Mouse (Mus musculus): ENCODE data around the gene Acp7. TPM values are rescaled to one million over a fixed set of nuclear protein-coding genes. Genes with fewer than 3 reads are reported as not detected.
"Not testable (repeated sequence)": the region's sequence is repeated elsewhere in the genome, so short reads cannot be mapped to it uniquely, and the experiment has no call there.

The Acp7 gene
- polyA plus RNA-seq (2015; fragmentation: Nextera tagmentation; extraction: Ambion mirVana): not detected in 2 replicates

DNA sequence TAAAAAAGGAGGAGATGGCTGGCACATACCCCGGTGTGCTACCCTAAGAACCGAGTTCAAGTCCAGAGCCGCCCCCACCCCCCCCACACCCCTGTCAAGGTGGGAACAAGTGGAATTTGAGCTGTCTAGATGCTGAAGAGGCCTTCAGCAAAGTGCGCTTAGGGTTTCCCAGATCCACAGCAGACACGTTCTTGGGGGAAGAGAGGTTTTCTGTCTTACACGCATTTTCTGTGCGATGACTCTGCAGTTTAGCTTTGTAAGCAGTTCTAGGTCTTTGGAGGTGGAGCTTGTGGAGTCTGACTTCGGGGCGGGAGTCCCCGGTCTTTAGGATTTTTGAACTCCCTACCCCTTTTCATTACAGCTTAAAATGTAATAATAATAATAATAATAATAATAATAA, at the start of gene Acp7:
Gene Acp7, minus strand, starts transcription at position 260 of the 400 bp plus-strand sequence.
- Histone ChIP-seq H3K4me2 (ENCODE audit: low read length) (peak within 1 kb of the TSS; percentile 38), H3K4me3 (replicated peaks; ENCODE audit: low read length) (peak within 1 kb of the TSS; percentile 27), H3K9me3 (ENCODE audit: control insufficient read depth, low read length) (0 out of 2 replicates have a peak, but pooled peaks cover 2% of the 10 kb centered on the region), H3K27ac (ENCODE audit: low read length) (no peak within 1 kb of the TSS), H3K4me1 (replicated peaks; ENCODE audit: control insufficient read depth, insufficient read depth, low read length) (peaks cover 9% of the 10 kb centered on the region; the same call in 1 of the 2 replicates), H3K9ac (replicated peaks; ENCODE audit: low read depth, low read length) (peak within 1 kb of the TSS; percentile 19; the same call in 1 of the 2 replicates), H3K27me3 (replicated peaks; ENCODE audit: control insufficient read depth, insufficient read depth, low read length) (peaks cover 25% of the 10 kb centered on the region), H3K36me3 (ENCODE audit: control insufficient read depth, insufficient read depth) (no peaks in the 10 kb centered on the region)
- 33% methylated on average over 10 of the region's 10 CpGs for whole genome bisulfite sequencing
- no peak for ATAC-seq

GRCm38 (mm10) chr7:28677624-28678023, 46.5 kb upstream of the Acp7 start:
- ATAC-seq: no peak
- no peaks in the 10 kb centered on the region for H3K9me3 ChIP-seq (ENCODE audit: control insufficient read depth, low read length)
- WGBS: 89% methylated on average over 8 of the region's 8 CpGs
- no peaks in the 10 kb centered on the region for H3K4me1 ChIP-seq (replicated peaks; ENCODE audit: control insufficient read depth, insufficient read depth, low read length)
- H3K27ac ChIP-seq (ENCODE audit: low read length): no peak overlapping the region
- no peaks in the 10 kb centered on the region for H3K27me3 ChIP-seq (replicated peaks; ENCODE audit: control insufficient read depth, insufficient read depth, low read length)
- no peaks in the 10 kb centered on the region for H3K36me3 ChIP-seq (ENCODE audit: control insufficient read depth, insufficient read depth)
- no peak overlapping the region for H3K4me3 ChIP-seq (replicated peaks; ENCODE audit: low read length)
- H3K9ac ChIP-seq (replicated peaks; ENCODE audit: low read depth, low read length): no peak overlapping the region
- no peak overlapping the region for H3K4me2 ChIP-seq (ENCODE audit: low read length)

- Histone ChIP-seq H3K27ac (ENCODE audit: low read length) (no peak overlapping the region), H3K36me3 (ENCODE audit: control insufficient read depth, insufficient read depth) (no peaks in the 10 kb centered on the region), H3K4me1 (replicated peaks; ENCODE audit: control insufficient read depth, insufficient read depth, low read length) (no peaks in the 10 kb centered on the region), H3K4me3 (replicated peaks; ENCODE audit: low read length) (no peak overlapping the region), H3K4me2 (ENCODE audit: low read length) (no peak overlapping the region), H3K9ac (replicated peaks; ENCODE audit: low read depth, low read length) (no peak overlapping the region), H3K27me3 (replicated peaks; ENCODE audit: control insufficient read depth, insufficient read depth, low read length) (no peaks in the 10 kb centered on the region), H3K9me3 (ENCODE audit: control insufficient read depth, low read length) (no peaks in the 10 kb centered on the region)
- no peak for ATAC-seq
- WGBS: 87% methylated on average over 13 of the region's 13 CpGs
Measured at GRCm38 (mm10) chr7:28676811-28677541, 45.8 kb upstream of the Acp7 start.

DNA sequence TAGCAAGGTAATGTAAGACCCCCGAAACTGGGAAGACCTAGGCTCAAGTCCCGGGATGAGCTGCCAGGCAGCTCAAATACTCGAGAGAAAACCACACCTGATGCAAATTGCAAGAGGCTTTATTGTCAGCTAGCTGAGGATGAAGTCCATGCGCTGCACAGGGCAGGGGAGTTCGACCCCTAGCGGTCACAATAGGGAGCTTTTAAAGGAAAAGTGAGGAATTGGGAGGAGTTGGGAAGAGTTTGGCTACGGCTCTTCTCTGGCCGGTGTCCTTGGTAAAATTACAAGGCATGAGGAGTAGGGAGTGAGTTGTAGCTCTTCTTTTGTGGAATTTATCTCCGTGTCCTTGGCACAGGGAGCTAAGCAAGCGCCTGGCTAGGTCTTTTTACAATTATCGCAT, 44.6 kb upstream of the Acp7 start:
- Histone ChIP-seq H3K36me3 (ENCODE audit: control insufficient read depth, insufficient read depth) (no peaks in the 10 kb centered on the region), H3K4me2 (ENCODE audit: low read length) (no peak overlapping the region), H3K9ac (replicated peaks; ENCODE audit: low read depth, low read length) (no peak overlapping the region), H3K9me3 (ENCODE audit: control insufficient read depth, low read length) (no peaks in the 10 kb centered on the region), H3K4me1 (replicated peaks; ENCODE audit: control insufficient read depth, insufficient read depth, low read length) (no peaks in the 10 kb centered on the region), H3K27me3 (replicated peaks; ENCODE audit: control insufficient read depth, insufficient read depth, low read length) (no peaks in the 10 kb centered on the region), H3K4me3 (replicated peaks; ENCODE audit: low read length) (no peak overlapping the region), H3K27ac (ENCODE audit: low read length) (no peak overlapping the region)
- no peak for ATAC-seq
- WGBS: 41% methylated on average over 11 of the region's 11 CpGs

GRCm38 (mm10) chr7:28674994-28675393, 43.9 kb upstream of the Acp7 start:
- WGBS: 86% methylated on average over 9 of the region's 9 CpGs
- Histone ChIP-seq H3K9ac (replicated peaks; ENCODE audit: low read depth, low read length) (no peak overlapping the region), H3K36me3 (ENCODE audit: control insufficient read depth, insufficient read depth) (no peaks in the 10 kb centered on the region), H3K9me3 (ENCODE audit: control insufficient read depth, low read length) (no peaks in the 10 kb centered on the region), H3K4me2 (ENCODE audit: low read length) (no peak overlapping the region), H3K27me3 (replicated peaks; ENCODE audit: control insufficient read depth, insufficient read depth, low read length) (no peaks in the 10 kb centered on the region), H3K4me3 (replicated peaks; ENCODE audit: low read length) (no peak overlapping the region), H3K27ac (ENCODE audit: low read length) (no peak overlapping the region), H3K4me1 (replicated peaks; ENCODE audit: control insufficient read depth, insufficient read depth, low read length) (no peaks in the 10 kb centered on the region)
- ATAC-seq: no peak

GRCm38 (mm10) chr7:28672786-28673185, 41.7 kb upstream of the Acp7 start:
- 77% methylated on average over 5 of the region's 5 CpGs for WGBS
- H3K4me3 ChIP-seq (replicated peaks; ENCODE audit: low read length); H3K9me3 ChIP-seq (ENCODE audit: control insufficient read depth, low read length); H3K9ac ChIP-seq (replicated peaks; ENCODE audit: low read depth, low read length); H3K36me3 ChIP-seq (ENCODE audit: control insufficient read depth, insufficient read depth); H3K4me1 ChIP-seq (replicated peaks; ENCODE audit: control insufficient read depth, insufficient read depth, low read length); H3K27ac ChIP-seq (ENCODE audit: low read length); ATAC-seq; H3K27me3 ChIP-seq (replicated peaks; ENCODE audit: control insufficient read depth, insufficient read depth, low read length); H3K4me2 ChIP-seq (ENCODE audit: low read length): not testable (repeated sequence)

- ATAC-seq: no peak
- Histone ChIP-seq H3K4me2 (ENCODE audit: low read length) (no peak overlapping the region), H3K27ac (ENCODE audit: low read length) (no peak overlapping the region), H3K4me1 (replicated peaks; ENCODE audit: control insufficient read depth, insufficient read depth, low read length) (no peaks in the 10 kb centered on the region), H3K4me3 (replicated peaks; ENCODE audit: low read length) (no peak overlapping the region), H3K27me3 (replicated peaks; ENCODE audit: control insufficient read depth, insufficient read depth, low read length) (no peaks in the 10 kb centered on the region), H3K9me3 (ENCODE audit: control insufficient read depth, low read length) (no peaks in the 10 kb centered on the region), H3K9ac (replicated peaks; ENCODE audit: low read depth, low read length) (no peak overlapping the region), H3K36me3 (ENCODE audit: control insufficient read depth, insufficient read depth) (no peaks in the 10 kb centered on the region)
- 84% methylated on average over 5 of the region's 5 CpGs for WGBS
Measured at GRCm38 (mm10) chr7:28672276-28672675, 41.1 kb upstream of the Acp7 start.

DNA sequence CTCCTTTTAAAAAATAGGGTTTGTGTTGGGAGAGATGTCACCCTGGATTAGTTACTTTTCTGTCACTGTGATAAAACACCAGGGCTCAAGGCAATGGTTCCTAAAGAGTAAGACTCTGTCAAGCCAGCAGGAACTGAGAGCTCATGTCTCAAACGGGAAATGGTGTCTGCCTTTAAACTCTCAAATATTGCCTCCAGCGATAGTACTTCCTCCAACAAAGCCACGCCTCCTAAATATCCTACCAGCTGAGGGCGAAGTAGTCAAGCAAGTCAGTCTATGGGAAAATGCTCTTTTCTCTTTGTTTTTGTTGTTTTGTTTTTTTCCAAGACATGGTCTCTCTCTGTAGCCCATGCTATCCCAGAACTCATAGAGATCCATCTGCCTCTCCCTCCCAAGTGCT, 40.0 kb upstream of the Acp7 start:
- H3K36me3 ChIP-seq (ENCODE audit: control insufficient read depth, insufficient read depth): no peaks in the 10 kb centered on the region
- no peaks in the 10 kb centered on the region for H3K9me3 ChIP-seq (ENCODE audit: control insufficient read depth, low read length)
- WGBS: 81% methylated on average over 4 of the region's 4 CpGs
- H3K4me2 ChIP-seq (ENCODE audit: low read length): no peak overlapping the region
- ATAC-seq: no peak
- H3K4me1 ChIP-seq (replicated peaks; ENCODE audit: control insufficient read depth, insufficient read depth, low read length): no peaks in the 10 kb centered on the region; the same call in 1 of the 2 replicates
- H3K4me3 ChIP-seq (replicated peaks; ENCODE audit: low read length): no peak overlapping the region
- no peaks in the 10 kb centered on the region for H3K27me3 ChIP-seq (replicated peaks; ENCODE audit: control insufficient read depth, insufficient read depth, low read length)
- H3K27ac ChIP-seq (ENCODE audit: low read length): no peak overlapping the region
- no peak overlapping the region for H3K9ac ChIP-seq (replicated peaks; ENCODE audit: low read depth, low read length)

DNA sequence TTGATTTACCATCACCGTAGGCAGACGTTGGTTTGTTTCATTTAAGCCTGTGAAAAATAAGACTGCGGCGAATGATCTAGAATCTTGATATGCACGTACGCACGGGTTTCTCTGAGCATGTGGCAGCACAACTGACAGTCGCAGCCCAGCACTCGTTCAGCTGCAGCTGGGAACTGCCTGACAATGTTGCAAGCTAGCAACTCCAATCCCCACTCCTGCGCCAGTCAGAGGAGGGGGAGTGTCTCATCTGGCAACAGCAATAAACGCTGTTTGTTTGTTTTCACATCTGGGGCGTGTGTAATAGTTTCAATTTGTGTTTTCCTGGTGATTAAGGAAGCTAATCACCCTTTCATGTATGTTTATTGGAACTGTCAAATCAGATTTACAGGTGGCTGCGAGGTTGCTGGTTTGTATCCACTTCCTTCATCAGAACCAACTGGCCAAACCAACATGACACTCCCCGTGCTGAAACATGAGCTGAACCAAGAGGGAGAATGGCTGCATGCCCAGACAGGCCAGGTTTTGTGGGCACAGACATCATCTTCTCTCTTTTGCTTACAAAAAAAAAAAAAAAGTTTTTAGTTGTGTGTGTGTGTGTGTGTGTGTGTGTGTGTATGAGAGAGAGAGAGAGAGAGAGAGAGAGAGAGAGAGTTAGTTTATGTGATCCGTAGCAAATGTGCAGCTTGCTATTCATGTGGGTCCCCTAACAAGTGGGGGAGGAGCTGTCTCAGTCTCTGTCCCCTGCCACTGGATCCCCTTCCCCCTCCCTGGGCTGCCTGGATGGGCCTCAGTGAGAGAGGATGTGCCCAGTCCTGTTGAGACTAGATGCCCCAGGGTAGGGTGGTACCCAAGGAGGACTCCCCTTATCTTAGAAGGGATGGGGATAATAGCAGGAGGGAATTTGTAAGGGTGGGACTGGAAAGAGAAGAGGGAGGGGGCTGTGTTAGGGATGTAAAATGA, 34.8 kb upstream of the Acp7 start:
- peak overlapping the region; percentile 16; the same call in 1 of the 2 replicates for H3K27ac ChIP-seq (ENCODE audit: low read length)
- 37% methylated on average over 15 of the region's 15 CpGs for WGBS

More for the DNA sequence above, 34.8 kb upstream of the Acp7 start:
- no peak overlapping the region for H3K4me3 ChIP-seq (replicated peaks; ENCODE audit: low read length)
- H3K27me3 ChIP-seq (replicated peaks; ENCODE audit: control insufficient read depth, insufficient read depth, low read length): no peaks in the 10 kb centered on the region; the same call in 1 of the 2 replicates
- H3K36me3 ChIP-seq (ENCODE audit: control insufficient read depth, insufficient read depth): no peaks in the 10 kb centered on the region
- H3K9me3 ChIP-seq (ENCODE audit: control insufficient read depth, low read length): no peaks in the 10 kb centered on the region
- peak; percentile 72; the same call in 1 of the 2 replicates for ATAC-seq
- H3K9ac ChIP-seq (replicated peaks; ENCODE audit: low read depth, low read length): no peak overlapping the region
- H3K4me1 ChIP-seq (replicated peaks; ENCODE audit: control insufficient read depth, insufficient read depth, low read length): peaks cover 10% of the 10 kb centered on the region
- H3K4me2 ChIP-seq (ENCODE audit: low read length): 0 out of 2 replicates have a peak overlapping the region, but pooled peaks have one; percentile 3

Data from forebrain, embryonic 16.5 days (tissue).